Mouse (Mus musculus): ENCODE measurements at regions not wholly inside any gene's neighbourhood (a gene's known extent, or its start where the extent isn't known, plus 50 kb on each side); places are given as distances from the start of the nearest gene placed in this dataset.

DNA sequence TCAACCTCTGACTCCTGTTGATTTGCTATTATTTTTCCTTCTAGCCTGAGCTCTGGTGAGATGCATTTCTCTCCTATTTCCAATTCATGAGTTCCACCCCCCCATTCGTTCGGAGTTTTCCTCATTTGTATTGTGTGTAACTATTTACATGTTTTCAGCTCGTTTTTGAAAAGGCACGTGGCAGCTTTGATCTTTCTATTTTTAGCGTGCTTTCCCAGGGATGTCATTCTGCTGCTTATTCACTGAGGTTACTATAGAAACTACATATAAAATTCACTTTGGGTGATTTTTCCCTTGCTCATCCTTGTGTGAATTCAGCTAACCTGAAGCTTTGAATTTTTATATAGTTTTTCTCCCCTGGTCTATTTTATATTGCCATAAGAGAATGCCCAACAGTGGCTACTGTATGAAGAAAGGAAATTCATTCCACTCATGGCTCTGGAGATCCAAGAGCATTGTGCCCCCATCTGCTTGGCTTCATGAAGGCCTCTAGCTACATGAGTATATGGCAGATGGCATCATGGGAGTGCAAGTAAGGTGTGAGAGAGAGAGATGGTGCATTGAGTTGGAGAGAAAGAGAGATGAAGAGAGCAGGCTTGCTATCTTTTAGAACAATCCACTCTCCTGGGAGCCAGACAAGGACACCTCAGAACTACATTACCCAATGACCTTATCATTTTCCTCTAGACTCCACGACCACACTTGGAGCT lies 160.2 kb upstream of the Sh3bp4 start:
- H3K36me3 ChIP-seq (replicated peaks) = no peaks in the 10 kb centered on the region
- H3K27me3 ChIP-seq (ENCODE audit: poor library complexity, severe bottlenecking) = no peaks in the 10 kb centered on the region
- no peak overlapping the region for H3K4me3 ChIP-seq
- peaks cover 13% of the 10 kb centered on the region; the same call in 1 of the 2 replicates for H3K4me1 ChIP-seq
- H3K27ac ChIP-seq = no peak overlapping the region
- 72% methylated on average over 6 of the region's 6 CpGs for WGBS
- peaks cover 7% of the 10 kb centered on the region; the same call in 1 of the 2 replicates for H3K9me3 ChIP-seq
- no peak for DNase-seq (ENCODE audit: extremely low spot score, low spot score)

DNA sequence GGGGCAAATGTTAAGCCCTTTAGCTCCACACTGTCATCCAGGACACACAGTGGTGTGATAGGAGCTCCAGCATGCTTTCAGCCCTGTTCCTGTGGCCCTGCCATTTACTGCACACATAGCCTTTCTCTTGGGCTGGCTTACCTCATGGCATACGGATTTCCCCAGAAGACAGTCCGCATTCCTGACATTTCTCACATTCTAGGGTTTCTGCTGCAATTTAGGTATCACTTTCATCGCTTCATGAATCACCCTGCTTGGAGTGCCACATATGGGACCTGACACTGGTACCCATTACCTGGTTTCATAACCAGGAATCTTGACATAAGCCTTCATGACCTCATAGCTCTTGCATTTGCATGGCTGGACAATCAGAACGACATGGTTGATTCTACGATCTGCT lies 158.5 kb upstream of the Sh3bp4 start:
- H3K4me3 ChIP-seq = no peak overlapping the region
- H3K4me1 ChIP-seq = peaks cover 18% of the 10 kb centered on the region
- no peak overlapping the region for H3K27ac ChIP-seq
- peaks cover 7% of the 10 kb centered on the region; the same call in 1 of the 2 replicates for H3K9me3 ChIP-seq
- no peaks in the 10 kb centered on the region for H3K27me3 ChIP-seq (ENCODE audit: poor library complexity, severe bottlenecking)
- no peak for DNase-seq (ENCODE audit: extremely low spot score, low spot score)
- no peaks in the 10 kb centered on the region for H3K36me3 ChIP-seq (replicated peaks)
- WGBS = 78% methylated on average over 5 of the region's 5 CpGs

DNA sequence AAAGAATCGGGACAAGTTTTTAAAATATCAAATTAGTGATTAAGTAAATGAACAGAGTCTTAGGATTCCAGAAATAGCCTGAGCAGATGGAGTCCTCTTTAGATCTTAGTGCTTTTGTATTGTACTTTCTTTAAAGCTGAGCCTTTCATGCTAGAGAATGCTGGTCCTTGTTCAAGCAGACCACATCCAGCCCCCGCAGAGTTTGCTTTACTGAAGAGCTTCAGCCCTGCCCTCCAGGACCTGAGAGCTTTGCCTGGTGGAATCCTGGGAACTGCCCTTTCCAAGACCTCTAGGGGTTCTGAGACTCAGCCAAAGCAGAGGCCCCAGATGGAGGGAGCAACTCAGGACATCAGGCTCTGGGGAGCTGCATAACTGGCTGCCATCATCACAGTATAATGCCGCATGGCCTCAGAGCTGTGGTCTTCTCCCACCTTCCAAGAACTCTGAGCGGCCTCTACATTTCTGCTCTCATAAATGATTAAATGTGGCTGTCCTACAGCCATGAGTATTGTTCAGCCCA lies 153.6 kb upstream of the Sh3bp4 start:
- H3K27me3 ChIP-seq (ENCODE audit: poor library complexity, severe bottlenecking) = peaks cover 4% of the 10 kb centered on the region; the same call in 1 of the 2 replicates
- H3K4me1 ChIP-seq = peaks cover 8% of the 10 kb centered on the region
- no peak overlapping the region for H3K4me3 ChIP-seq
- H3K27ac ChIP-seq = peak overlapping the region; percentile 53; the same call in 1 of the 2 replicates
- 80% methylated on average over 4 of the region's 4 CpGs for WGBS
- H3K9me3 ChIP-seq = peaks cover 7% of the 10 kb centered on the region; the same call in 1 of the 2 replicates
- H3K36me3 ChIP-seq (replicated peaks) = no peaks in the 10 kb centered on the region
- DNase-seq (ENCODE audit: extremely low spot score, low spot score) = no peak

DNA sequence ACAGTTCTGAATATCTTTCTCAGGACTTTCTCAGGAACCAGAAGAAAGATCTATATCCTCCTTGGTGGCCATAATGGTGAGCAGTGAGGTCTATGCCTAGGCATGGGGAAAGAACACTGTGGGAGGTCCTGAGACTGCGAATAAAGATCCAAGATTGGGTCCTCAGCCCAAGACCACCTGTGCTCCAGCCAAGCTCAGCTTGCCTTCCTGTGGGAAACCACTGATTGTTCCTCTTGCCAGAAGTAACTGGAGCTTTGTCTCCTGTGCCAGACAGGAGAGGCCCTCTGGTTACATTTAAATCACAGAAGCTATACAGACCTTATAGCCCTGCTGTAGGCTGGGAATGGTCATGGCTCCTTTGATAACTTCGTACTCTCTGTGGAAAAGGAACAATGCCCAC lies 148.8 kb upstream of the Sh3bp4 start:
- Histone ChIP-seq H3K4me3 (no peak overlapping the region), H3K27me3 (ENCODE audit: poor library complexity, severe bottlenecking) (peaks cover 33% of the 10 kb centered on the region; the same call in 1 of the 2 replicates), H3K9me3 (no peaks in the 10 kb centered on the region), H3K27ac (no peak overlapping the region), H3K36me3 (replicated peaks) (no peaks in the 10 kb centered on the region), H3K4me1 (peaks cover 24% of the 10 kb centered on the region)
- DNase-seq (ENCODE audit: extremely low spot score, low spot score) = no peak
- WGBS = 72% methylated on average over 2 of the region's 2 CpGs

DNA sequence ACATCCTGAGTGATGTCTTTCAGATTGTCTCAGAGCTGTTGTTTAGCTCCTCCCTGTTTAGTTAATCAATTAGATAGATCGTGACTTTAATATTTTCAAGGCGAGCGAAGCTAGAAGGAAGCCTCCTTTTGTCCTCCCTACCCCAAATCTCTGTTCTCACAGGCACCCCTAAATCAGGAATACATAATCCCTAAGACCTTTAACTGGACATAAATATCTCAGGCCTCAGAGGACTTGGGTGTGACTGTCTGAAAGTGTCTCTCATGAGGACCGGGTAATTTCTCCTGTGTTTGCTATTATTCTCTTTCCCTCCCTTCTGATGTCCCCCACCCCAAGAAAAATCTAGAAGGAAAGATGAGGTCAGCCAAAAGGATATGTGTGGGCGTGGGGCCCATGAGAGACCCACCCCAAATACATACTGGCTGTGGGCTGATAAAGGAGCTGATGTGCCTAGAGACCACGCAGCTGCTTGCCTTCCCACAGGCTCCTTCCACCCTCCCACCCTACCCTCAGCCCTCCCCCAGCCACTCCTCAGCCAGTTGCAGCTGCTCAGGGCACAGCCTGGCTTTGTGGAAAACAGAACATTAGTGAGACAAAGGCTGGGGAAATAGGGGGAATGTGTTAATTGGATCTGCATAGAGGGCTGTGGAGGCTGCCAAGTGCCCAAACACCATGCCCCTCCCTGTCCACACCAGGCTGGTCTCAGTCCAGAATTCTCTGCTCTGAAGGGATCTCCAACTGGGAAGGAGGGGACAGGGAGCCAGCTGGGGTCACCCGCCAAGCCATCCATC lies 146.2 kb upstream of the Sh3bp4 start:
- H3K27ac ChIP-seq = peak overlapping the region; percentile 72
- H3K36me3 ChIP-seq (replicated peaks) = no peaks in the 10 kb centered on the region
- peaks cover 5% of the 10 kb centered on the region; the same call in 1 of the 2 replicates for H3K9me3 ChIP-seq
- DNase-seq (ENCODE audit: extremely low spot score, low spot score) = peak; percentile 43
- no peak overlapping the region for H3K4me3 ChIP-seq
- H3K27me3 ChIP-seq (ENCODE audit: poor library complexity, severe bottlenecking) = peaks cover 35% of the 10 kb centered on the region; the same call in 1 of the 2 replicates
- H3K4me1 ChIP-seq = peaks cover 18% of the 10 kb centered on the region
- 60% methylated on average over 7 of the region's 7 CpGs for WGBS

DNA sequence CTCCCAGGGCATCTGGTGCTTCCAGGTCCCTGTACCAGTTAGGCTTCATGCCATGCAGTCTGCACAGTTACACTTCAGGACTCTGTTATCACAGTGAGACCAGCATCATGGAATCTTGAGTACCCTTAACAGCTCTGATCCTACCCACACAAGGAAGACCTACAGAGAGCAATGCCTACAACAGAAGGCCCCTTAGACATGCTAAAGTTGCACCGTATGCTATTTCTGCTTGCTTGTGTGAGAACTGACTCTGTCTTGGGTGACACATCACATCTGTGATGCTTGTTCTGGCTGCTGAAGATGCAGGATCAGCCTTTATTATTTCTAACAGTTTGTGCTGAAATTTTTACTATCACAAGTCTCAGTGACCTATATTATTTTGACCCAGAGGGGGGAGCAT lies 135.0 kb upstream of the Sh3bp4 start:
- Histone ChIP-seq H3K36me3 (replicated peaks) (no peaks in the 10 kb centered on the region), H3K27ac (no peak overlapping the region), H3K27me3 (ENCODE audit: poor library complexity, severe bottlenecking) (no peaks in the 10 kb centered on the region), H3K4me3 (no peak overlapping the region), H3K9me3 (peaks cover 8% of the 10 kb centered on the region), H3K4me1 (peaks cover 35% of the 10 kb centered on the region)
- no peak for DNase-seq (ENCODE audit: extremely low spot score, low spot score)
- WGBS = 97% methylated on average over 1 of the region's 1 CpGs

DNA sequence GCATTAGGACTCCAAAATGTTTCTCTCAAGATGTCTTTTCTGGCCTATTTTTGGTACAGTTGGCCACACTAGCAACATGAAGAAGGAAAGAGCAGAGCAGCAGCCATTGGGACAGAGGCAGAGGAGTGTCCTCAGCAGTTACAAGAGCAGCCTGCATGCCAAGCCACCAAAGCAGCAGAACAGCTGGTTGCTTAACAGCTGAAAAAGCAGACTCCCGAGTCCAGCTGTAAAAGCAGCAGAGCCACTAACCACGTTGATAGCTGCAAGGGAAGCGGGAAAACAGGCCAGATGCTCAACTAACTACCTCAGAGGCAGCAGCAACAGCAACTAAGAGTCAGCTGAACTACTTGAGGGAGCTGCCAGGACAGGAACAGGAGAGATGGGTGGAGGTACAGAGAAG lies 134.4 kb upstream of the Sh3bp4 start:
- H3K4me3 ChIP-seq = no peak overlapping the region
- H3K27ac ChIP-seq = no peak overlapping the region
- 90% methylated on average over 3 of the region's 3 CpGs for WGBS
- DNase-seq (ENCODE audit: extremely low spot score, low spot score) = no peak
- peaks cover 35% of the 10 kb centered on the region for H3K4me1 ChIP-seq
- H3K9me3 ChIP-seq = peaks cover 8% of the 10 kb centered on the region
- H3K36me3 ChIP-seq (replicated peaks) = no peaks in the 10 kb centered on the region
- no peaks in the 10 kb centered on the region for H3K27me3 ChIP-seq (ENCODE audit: poor library complexity, severe bottlenecking)

DNA sequence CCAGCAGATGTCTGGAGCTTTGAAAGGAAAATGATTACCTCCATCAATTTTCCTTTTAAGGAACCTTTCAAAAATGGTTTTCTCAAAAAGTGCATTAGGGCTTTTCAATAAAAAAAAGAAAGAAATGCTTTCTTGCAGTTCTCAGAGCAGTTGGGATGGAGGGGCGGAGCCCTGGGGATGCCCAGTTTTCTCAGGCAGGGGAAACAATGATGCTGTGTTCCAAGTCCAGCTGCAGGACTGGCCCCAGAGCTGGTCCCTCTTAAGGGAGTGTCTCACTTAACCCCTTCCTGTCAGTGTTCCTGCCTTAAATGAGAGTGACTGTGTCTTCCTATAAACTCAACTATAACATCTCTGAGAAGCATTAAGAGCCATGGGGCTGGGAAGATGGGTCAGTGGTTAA lies 132.9 kb upstream of the Sh3bp4 start:
- H3K27ac ChIP-seq = peak overlapping the region; percentile 48
- no peaks in the 10 kb centered on the region for H3K27me3 ChIP-seq (ENCODE audit: poor library complexity, severe bottlenecking)
- no peaks in the 10 kb centered on the region for H3K36me3 ChIP-seq (replicated peaks)
- peaks cover 32% of the 10 kb centered on the region for H3K4me1 ChIP-seq
- WGBS = 71% methylated on average over 1 of the region's 1 CpGs
- H3K9me3 ChIP-seq = peaks cover 8% of the 10 kb centered on the region
- no peak overlapping the region for H3K4me3 ChIP-seq
- no peak for DNase-seq (ENCODE audit: extremely low spot score, low spot score)

DNA sequence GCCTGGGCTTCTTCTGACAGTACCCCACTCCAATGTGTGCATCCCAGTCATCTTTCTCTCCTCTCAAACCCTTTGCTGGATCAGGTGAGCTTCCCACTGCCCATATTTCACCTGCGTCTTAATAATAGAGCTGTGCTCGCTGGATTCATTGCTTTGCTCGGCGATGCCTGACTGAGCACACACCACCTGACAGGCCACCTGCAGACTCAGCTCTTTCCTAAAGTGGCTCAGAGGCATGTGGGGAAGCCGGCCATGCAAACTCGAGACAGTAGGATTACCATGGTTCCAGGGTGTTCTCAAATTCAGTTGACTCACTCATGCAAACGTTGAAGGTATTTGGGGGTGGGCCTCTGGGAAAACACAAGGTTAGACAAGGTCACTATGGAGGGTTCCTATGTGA lies 131.8 kb upstream of the Sh3bp4 start:
- WGBS = 65% methylated on average over 7 of the region's 7 CpGs
- Histone ChIP-seq H3K36me3 (replicated peaks) (no peaks in the 10 kb centered on the region), H3K4me3 (no peak overlapping the region), H3K9me3 (peaks cover 8% of the 10 kb centered on the region), H3K4me1 (peaks cover 32% of the 10 kb centered on the region), H3K27me3 (ENCODE audit: poor library complexity, severe bottlenecking) (no peaks in the 10 kb centered on the region), H3K27ac (peak overlapping the region; percentile 41)
- DNase-seq (ENCODE audit: extremely low spot score, low spot score) = no peak

DNA sequence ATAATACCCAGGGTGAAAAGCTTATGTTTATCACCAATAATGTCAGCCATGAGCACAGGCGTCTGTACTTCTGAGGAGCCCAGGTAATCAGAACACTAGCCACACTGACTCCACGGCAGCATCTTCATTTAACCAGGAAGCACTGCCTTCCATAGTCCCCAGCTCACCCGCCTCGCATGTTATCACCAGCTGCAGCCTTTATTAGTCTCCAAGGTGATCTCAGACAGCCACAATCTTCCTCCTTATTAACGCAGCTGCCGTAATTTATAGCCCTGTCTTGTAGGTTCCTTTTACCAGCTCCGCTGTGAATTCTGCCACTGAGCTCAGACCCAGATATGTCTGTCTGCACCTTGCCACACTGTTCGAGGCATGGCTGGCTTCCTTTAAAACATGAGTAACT lies 127.2 kb upstream of the Sh3bp4 start:
- Histone ChIP-seq H3K36me3 (replicated peaks) (no peaks in the 10 kb centered on the region), H3K9me3 (no peaks in the 10 kb centered on the region), H3K27me3 (ENCODE audit: poor library complexity, severe bottlenecking) (no peaks in the 10 kb centered on the region), H3K4me1 (peaks cover 16% of the 10 kb centered on the region), H3K4me3 (no peak overlapping the region), H3K27ac (no peak overlapping the region)
- no peak for DNase-seq (ENCODE audit: extremely low spot score, low spot score)
- WGBS = 91% methylated on average over 8 of the region's 8 CpGs

DNA sequence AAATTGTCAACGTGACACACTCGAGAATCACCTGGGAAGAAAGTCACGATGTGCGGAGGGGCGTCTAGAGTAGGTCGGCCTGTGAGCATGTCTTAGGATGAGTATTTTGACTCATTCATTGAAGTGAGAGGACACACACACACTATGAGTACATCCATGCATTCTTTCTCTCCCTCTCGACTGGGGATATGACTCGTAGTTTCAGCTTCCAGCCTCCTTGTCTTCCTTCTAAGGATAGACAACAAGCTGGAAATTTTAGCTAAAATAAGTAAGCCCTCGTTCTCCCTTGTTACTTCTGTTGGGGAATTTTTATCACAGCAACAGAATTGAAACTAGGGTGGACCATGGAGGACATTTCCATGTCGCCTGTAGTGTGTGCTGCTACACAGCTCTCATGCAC lies 124.3 kb upstream of the Sh3bp4 start:
- Histone ChIP-seq H3K27ac (no peak overlapping the region), H3K36me3 (replicated peaks) (no peaks in the 10 kb centered on the region), H3K27me3 (ENCODE audit: poor library complexity, severe bottlenecking) (no peaks in the 10 kb centered on the region), H3K4me1 (0 out of 2 replicates have a peak, but pooled peaks cover 2% of the 10 kb centered on the region), H3K4me3 (no peak overlapping the region), H3K9me3 (peaks cover 5% of the 10 kb centered on the region; the same call in 1 of the 2 replicates)
- WGBS = 90% methylated on average over 10 of the region's 10 CpGs
- no peak for DNase-seq (ENCODE audit: extremely low spot score, low spot score)

DNA sequence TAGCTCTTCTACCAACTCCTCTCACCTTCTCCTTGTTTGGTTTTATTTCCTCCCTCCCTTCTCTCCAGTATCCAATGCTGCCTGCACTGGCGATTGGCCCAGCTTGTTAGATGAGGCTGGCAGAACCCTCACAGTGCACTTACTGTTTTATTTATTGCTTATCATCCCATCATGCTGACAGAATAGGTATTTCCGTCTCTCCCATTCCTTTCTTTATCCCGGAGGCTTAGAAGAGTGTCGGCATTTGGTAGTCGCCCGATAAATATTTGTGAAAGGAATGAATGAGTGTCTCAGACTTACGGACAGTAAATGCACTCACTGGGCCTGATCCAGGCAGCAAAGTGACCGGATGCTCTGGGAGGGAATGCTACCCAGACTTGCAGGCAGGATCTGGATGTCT lies 123.8 kb upstream of the Sh3bp4 start:
- no peaks in the 10 kb centered on the region for H3K36me3 ChIP-seq (replicated peaks)
- H3K4me3 ChIP-seq = no peak overlapping the region
- DNase-seq (ENCODE audit: extremely low spot score, low spot score) = no peak
- H3K27me3 ChIP-seq (ENCODE audit: poor library complexity, severe bottlenecking) = no peaks in the 10 kb centered on the region
- peaks cover 5% of the 10 kb centered on the region; the same call in 1 of the 2 replicates for H3K9me3 ChIP-seq
- 95% methylated on average over 8 of the region's 8 CpGs for WGBS
- H3K4me1 ChIP-seq = 0 out of 2 replicates have a peak, but pooled peaks cover 2% of the 10 kb centered on the region
- no peak overlapping the region for H3K27ac ChIP-seq

DNA sequence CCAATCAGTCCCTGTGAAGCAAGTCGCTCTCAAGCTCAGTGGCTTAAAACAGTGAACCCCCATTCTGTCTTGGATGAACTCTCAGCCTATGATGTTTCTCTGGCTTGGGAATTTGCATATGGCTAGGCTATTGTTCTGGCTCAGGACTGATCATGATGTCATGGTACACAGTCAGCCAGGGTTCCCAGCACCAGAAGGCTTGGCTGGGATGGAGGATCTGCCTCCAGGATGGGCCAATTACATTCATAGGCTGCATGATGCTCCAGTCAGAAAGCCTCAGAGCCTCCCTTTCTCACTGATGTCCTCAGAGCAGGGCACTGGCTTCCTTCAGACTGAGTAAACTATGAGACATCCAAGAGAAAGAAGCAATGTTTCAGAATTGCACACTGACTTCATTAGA lies 120.3 kb upstream of the Sh3bp4 start:
- Histone ChIP-seq H3K4me3 (no peak overlapping the region), H3K27ac (no peak overlapping the region), H3K9me3 (peaks cover 5% of the 10 kb centered on the region; the same call in 1 of the 2 replicates), H3K36me3 (replicated peaks) (no peaks in the 10 kb centered on the region), H3K27me3 (ENCODE audit: poor library complexity, severe bottlenecking) (no peaks in the 10 kb centered on the region), H3K4me1 (0 out of 2 replicates have a peak, but pooled peaks cover 2% of the 10 kb centered on the region)
- no peak for DNase-seq (ENCODE audit: extremely low spot score, low spot score)
- 79% methylated on average over 1 of the region's 1 CpGs for WGBS

All from forebrain, embryonic 10.5 days (tissue).